Mouse (Mus musculus): ENCODE results near the gene Serpina3b. TPM values are rescaled to one million over a fixed set of nuclear protein-coding genes. Genes with fewer than 3 reads are reported as not detected.

Serpina3b gene
- polyA plus RNA-seq, 1 experiment from 2014 or later, result 0.73 TPM

DNA sequence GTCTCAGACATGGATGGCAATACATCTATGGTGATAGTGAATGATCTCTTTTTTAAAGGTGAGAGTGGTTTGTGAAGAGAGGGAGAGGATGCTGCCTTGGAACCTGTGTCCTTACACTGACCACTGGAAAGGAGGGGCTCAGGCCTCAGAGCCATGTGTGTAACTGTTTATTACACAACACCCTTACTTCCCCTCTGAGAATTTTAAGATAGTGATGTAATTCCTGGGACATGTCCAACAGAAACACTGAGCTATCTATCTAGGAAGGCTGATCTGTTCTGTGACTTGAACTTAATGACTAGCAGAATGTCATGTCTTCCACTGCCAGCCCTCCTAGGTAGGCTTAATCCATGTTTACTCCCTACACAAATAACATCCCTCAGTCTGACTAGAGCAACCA, 3.2 kb downstream of the Serpina3b start:
- H3K4me2 ChIP-seq (ENCODE audit: low read depth, low read length), result no peak overlapping the region
- H3K4me3 ChIP-seq (ENCODE audit: low read depth, low read length), result no peak overlapping the region
- no peaks in the 10 kb centered on the region for H3K27me3 ChIP-seq (ENCODE audit: insufficient read depth, low read length)
- no peak for DNase-seq
- H3K9ac ChIP-seq (replicated peaks), result no peak overlapping the region
- H3K27ac ChIP-seq (ENCODE audit: low read depth), result no peak overlapping the region
- no peaks in the 10 kb centered on the region for H3K9me3 ChIP-seq (ENCODE audit: low read length)
- TF ChIP-seq CTCF (IDR thresholded peaks at IDR 0.05; ENCODE audit: low read depth), result no peak
- no peak for TF ChIP-seq EP300 (IDR thresholded peaks at IDR 0.05; ENCODE audit: low read depth)
- no peaks in the 10 kb centered on the region for H3K36me3 ChIP-seq (replicated peaks; ENCODE audit: insufficient read depth, low read length)
- H3K4me1 ChIP-seq (ENCODE audit: insufficient read depth), result 0 out of 2 replicates have a peak, but pooled peaks cover 7% of the 10 kb centered on the region
- ATAC-seq, result no peak

DNA sequence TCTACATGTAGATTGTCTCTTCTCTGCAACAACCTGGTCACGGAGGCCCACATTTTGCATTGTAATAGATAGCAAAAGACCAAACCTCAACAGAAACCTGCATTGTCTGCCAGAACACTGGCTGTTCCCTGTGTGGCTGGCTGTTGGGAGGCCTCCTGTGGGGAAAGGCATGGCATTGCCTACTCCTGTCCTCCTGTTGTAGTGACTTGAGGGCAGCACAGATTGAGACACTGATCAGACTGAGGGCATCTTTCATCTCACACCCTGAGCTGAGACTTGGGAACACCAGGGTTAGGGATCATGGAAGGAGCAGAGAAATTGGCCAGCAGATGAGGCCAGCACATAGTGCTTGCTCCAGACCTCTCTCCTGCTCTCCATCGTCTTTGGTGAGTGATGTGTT, 10.4 kb downstream of the Serpina3b start:
- peaks cover 3% of the 10 kb centered on the region; the same call in 1 of the 2 replicates for H3K4me1 ChIP-seq (ENCODE audit: insufficient read depth)
- no peak for TF ChIP-seq EP300 (IDR thresholded peaks at IDR 0.05; ENCODE audit: low read depth)
- TF ChIP-seq CTCF (IDR thresholded peaks at IDR 0.05; ENCODE audit: low read depth), result no peak
- no peak for ATAC-seq
- H3K36me3 ChIP-seq (replicated peaks; ENCODE audit: insufficient read depth, low read length), result no peaks in the 10 kb centered on the region
- no peaks in the 10 kb centered on the region for H3K9me3 ChIP-seq (ENCODE audit: low read length)
- H3K4me3 ChIP-seq (ENCODE audit: low read depth, low read length), result no peak overlapping the region
- no peaks in the 10 kb centered on the region for H3K27me3 ChIP-seq (ENCODE audit: insufficient read depth, low read length)
- H3K9ac ChIP-seq (replicated peaks), result no peak overlapping the region
- 62% methylated on average over 2 of the region's 2 CpGs for WGBS (ENCODE audit: insufficient replicate concordance)
- no peak overlapping the region for H3K4me2 ChIP-seq (ENCODE audit: low read depth, low read length)
- peak; percentile 4 for DNase-seq
- H3K27ac ChIP-seq (ENCODE audit: low read depth), result no peak overlapping the region

DNA sequence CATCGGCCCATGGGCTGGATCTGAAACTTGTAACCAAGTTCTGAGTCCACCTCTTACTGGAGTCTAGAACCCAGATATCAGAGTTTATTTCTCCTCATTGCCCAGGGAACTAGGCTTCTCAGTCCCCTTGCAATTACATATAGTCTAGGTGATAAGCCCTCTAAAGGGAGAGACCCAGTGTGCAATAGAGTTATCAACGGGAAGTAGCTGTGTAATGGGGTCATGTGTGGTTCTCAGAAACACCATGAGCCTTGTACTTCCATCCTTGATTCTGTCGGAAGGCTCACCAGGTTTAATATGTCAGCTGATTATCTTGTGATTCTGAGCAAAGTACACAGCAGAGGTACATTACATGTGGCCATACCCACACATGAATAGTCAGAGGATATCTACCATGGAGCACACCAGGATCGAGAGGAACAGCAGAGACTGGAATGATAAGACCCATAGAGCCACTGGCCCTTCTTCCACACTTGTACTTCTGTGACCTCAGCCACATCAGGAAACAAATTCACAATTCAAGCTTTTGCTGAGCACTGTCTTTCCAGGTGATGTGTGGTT, 12.8 kb downstream of the Serpina3b start:
- H3K27me3 ChIP-seq (ENCODE audit: insufficient read depth, low read length), result no peaks in the 10 kb centered on the region
- WGBS (ENCODE audit: insufficient replicate concordance), result 70% methylated on average over 4 of the region's 4 CpGs
- DNase-seq (no peak), ATAC-seq (no peak)
- no peak overlapping the region for H3K27ac ChIP-seq (ENCODE audit: low read depth)
- no peak overlapping the region for H3K4me3 ChIP-seq (ENCODE audit: low read depth, low read length)
- no peak overlapping the region for H3K9ac ChIP-seq (replicated peaks)
- TF ChIP-seq CTCF (IDR thresholded peaks at IDR 0.05; ENCODE audit: low read depth) (no peak), EP300 (IDR thresholded peaks at IDR 0.05; ENCODE audit: low read depth) (no peak)
- H3K36me3 ChIP-seq (replicated peaks; ENCODE audit: insufficient read depth, low read length), result no peaks in the 10 kb centered on the region
- no peaks in the 10 kb centered on the region for H3K9me3 ChIP-seq (ENCODE audit: low read length)
- peaks cover 3% of the 10 kb centered on the region; the same call in 1 of the 2 replicates for H3K4me1 ChIP-seq (ENCODE audit: insufficient read depth)
- no peak overlapping the region for H3K4me2 ChIP-seq (ENCODE audit: low read depth, low read length)

DNA sequence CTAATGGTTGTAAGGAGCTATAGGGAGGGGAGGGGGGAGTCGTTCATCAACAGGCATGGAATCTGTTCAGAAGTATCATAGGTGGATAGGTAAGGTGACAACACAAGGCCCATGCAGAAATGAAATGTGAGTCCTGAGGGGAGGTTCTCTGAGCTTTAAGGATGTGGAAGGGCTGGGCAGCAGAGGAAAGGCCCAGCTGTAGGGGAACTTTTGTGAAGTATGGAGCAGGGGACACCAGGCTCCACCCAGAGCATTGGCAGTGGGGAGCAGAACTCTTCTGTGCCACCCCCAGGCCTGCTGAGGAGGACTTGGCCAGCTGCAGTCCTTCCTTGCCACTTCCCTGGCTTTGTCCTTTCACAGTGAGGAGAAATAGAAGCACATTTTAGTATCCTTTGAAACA, 13.7 kb downstream of the Serpina3b start:
- no peak overlapping the region for H3K4me2 ChIP-seq (ENCODE audit: low read depth, low read length)
- H3K9me3 ChIP-seq (ENCODE audit: low read length), result no peaks in the 10 kb centered on the region
- H3K4me1 ChIP-seq (ENCODE audit: insufficient read depth), result peaks cover 3% of the 10 kb centered on the region; the same call in 1 of the 2 replicates
- H3K27ac ChIP-seq (ENCODE audit: low read depth), result no peak overlapping the region
- no peak overlapping the region for H3K4me3 ChIP-seq (ENCODE audit: low read depth, low read length)
- no peaks in the 10 kb centered on the region for H3K36me3 ChIP-seq (replicated peaks; ENCODE audit: insufficient read depth, low read length)
- ATAC-seq (no peak), DNase-seq (no peak)
- WGBS (ENCODE audit: insufficient replicate concordance), result 77% methylated on average over 1 of the region's 1 CpGs
- no peak overlapping the region for H3K9ac ChIP-seq (replicated peaks)
- TF ChIP-seq EP300 (IDR thresholded peaks at IDR 0.05; ENCODE audit: low read depth) (no peak), CTCF (IDR thresholded peaks at IDR 0.05; ENCODE audit: low read depth) (no peak)
- no peaks in the 10 kb centered on the region for H3K27me3 ChIP-seq (ENCODE audit: insufficient read depth, low read length)

DNA sequence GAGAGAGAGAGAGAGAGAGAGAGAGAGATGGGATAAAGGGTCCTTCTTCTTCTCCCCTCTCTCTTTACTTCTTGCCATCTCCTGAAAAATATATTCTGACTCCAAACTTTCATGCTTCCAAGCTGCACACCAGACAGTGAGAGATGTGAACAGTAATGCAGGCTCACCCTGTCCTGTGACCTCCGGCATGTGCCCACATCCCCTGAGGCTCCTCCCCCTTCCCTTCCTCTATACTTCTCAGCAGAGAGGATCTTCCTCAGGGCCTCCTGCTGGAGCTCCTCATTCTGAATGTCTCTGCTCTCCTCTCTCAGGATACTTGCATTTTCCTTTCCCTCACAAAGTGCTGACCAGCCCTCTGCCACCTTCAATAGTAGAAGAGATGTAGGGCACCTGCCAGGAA, 14.6 kb downstream of the Serpina3b start:
- ATAC-seq, result no peak
- WGBS (ENCODE audit: insufficient replicate concordance), result 21% methylated on average over 1 of the region's 1 CpGs
- TF ChIP-seq CTCF (IDR thresholded peaks at IDR 0.05; ENCODE audit: low read depth) (no peak), EP300 (IDR thresholded peaks at IDR 0.05; ENCODE audit: low read depth) (no peak)
- Histone ChIP-seq H3K27me3 (ENCODE audit: insufficient read depth, low read length) (no peaks in the 10 kb centered on the region), H3K4me3 (ENCODE audit: low read depth, low read length) (no peak overlapping the region), H3K4me1 (ENCODE audit: insufficient read depth) (peaks cover 3% of the 10 kb centered on the region; the same call in 1 of the 2 replicates), H3K9me3 (ENCODE audit: low read length) (no peaks in the 10 kb centered on the region), H3K4me2 (ENCODE audit: low read depth, low read length) (no peak overlapping the region), H3K36me3 (replicated peaks; ENCODE audit: insufficient read depth, low read length) (no peaks in the 10 kb centered on the region), H3K27ac (ENCODE audit: low read depth) (no peak overlapping the region), H3K9ac (replicated peaks) (no peak overlapping the region)
- DNase-seq, result no peak

DNA sequence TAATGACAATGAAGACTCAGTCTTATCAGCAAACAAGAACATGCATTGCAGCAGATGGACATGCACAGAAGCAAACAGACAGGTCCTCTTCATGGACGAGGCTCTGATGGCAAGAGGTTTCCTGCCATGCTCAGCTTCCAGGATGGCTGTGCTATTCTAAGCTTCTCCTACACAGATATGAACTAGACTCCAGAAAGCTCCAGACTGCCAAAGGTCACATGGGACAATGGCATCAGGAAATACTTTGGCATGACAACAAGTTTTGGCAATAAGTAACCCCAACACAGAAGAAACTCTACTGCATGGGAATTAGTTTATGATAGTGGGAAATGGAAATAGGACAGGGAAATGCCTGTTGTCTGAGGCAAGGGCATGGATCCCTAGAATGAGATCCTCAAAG, 15.5 kb downstream of the Serpina3b start:
- no peak for ATAC-seq
- 52% methylated on average over 1 of the region's 1 CpGs for WGBS (ENCODE audit: insufficient replicate concordance)
- H3K9ac ChIP-seq (replicated peaks), result no peak overlapping the region
- no peaks in the 10 kb centered on the region for H3K9me3 ChIP-seq (ENCODE audit: low read length)
- no peaks in the 10 kb centered on the region for H3K36me3 ChIP-seq (replicated peaks; ENCODE audit: insufficient read depth, low read length)
- H3K4me1 ChIP-seq (ENCODE audit: insufficient read depth), result peaks cover 3% of the 10 kb centered on the region; the same call in 1 of the 2 replicates
- H3K27ac ChIP-seq (ENCODE audit: low read depth), result no peak overlapping the region
- H3K27me3 ChIP-seq (ENCODE audit: insufficient read depth, low read length), result no peaks in the 10 kb centered on the region
- DNase-seq, result no peak
- no peak overlapping the region for H3K4me3 ChIP-seq (ENCODE audit: low read depth, low read length)
- TF ChIP-seq EP300 (IDR thresholded peaks at IDR 0.05; ENCODE audit: low read depth) (no peak), CTCF (IDR thresholded peaks at IDR 0.05; ENCODE audit: low read depth) (no peak)
- H3K4me2 ChIP-seq (ENCODE audit: low read depth, low read length), result no peak overlapping the region
